Mouse (Mus musculus): ENCODE data around the gene Alb. TPM values are rescaled to one million over a fixed set of nuclear protein-coding genes. Genes with fewer than 3 reads are reported as not detected.

Gene Alb
- 0.16 and 1.0 TPM in 2 replicates for polyA plus RNA-seq (2014; fragmentation: Nextera tagmentation; extraction: Ambion mirVana)

DNA sequence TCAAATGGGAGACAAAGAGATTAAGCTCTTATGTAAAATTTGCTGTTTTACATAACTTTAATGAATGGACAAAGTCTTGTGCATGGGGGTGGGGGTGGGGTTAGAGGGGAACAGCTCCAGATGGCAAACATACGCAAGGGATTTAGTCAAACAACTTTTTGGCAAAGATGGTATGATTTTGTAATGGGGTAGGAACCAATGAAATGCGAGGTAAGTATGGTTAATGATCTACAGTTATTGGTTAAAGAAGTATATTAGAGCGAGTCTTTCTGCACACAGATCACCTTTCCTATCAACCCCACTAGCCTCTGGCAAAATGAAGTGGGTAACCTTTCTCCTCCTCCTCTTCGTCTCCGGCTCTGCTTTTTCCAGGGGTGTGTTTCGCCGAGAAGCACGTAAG, at the start of gene Alb:
TSS of gene Alb (plus strand) at position 279 of the 400 bp plus-strand sequence.
- no peak for DNase-seq (ENCODE audit: low spot score)
- no peak within 1 kb of the TSS for H3K4me3 ChIP-seq (ENCODE audit: low read depth, low read length)

DNA sequence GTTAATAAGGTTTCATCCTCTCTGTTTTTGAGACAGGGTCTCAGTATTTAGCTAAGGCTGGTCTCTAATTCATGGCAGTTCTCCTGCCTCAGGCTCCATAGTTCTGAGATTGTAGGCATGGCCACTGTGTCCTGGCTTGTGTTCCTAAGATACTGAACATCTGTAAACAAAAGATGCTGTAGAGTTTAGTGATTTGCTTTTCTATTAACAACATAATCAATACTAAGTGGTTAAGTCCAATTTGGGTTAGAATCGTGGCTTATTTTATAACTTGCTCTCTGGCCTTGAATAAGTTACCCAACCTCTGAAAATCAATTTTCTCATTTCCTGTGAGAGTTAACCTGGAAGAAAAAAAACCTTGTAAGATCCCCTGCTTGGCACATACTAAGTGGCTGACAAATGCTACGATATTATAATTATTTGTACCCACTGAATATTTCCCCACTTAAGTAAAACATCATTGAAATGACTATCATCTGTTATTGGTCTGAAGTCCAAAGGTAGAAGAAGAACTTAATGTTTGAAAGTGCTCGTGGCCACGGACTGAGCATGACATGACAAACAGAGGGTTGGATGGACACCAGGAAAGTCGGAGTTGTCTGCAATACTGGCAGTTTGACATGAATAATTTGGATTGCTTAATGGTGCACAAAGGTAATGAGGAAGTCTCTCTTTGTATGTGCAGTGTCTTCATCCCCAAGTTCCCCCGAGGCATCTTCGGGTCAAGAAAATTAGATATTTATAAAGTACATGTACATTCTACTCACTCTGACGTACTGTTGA, 46.4 kb upstream of the Alb start:
- Histone ChIP-seq H3K27me3 (replicated peaks; ENCODE audit: control insufficient read depth, insufficient read depth, low read length) (no peaks in the 10 kb centered on the region), H3K9me3 (ENCODE audit: control insufficient read depth, low read length) (no peaks in the 10 kb centered on the region), H3K4me1 (replicated peaks; ENCODE audit: control insufficient read depth, insufficient read depth, low read length) (no peaks in the 10 kb centered on the region; the same call in 1 of the 2 replicates), H3K4me3 (ENCODE audit: low read depth, low read length) (no peak overlapping the region), H3K9ac (ENCODE audit: low read length) (no peak overlapping the region), H3K36me3 (ENCODE audit: control insufficient read depth, insufficient read depth, low read length) (no peaks in the 10 kb centered on the region), H3K27ac (ENCODE audit: low read depth) (no peak overlapping the region), H3K4me2 (ENCODE audit: low read length) (no peak overlapping the region)
- DNase-seq (ENCODE audit: low spot score) (no peak), ATAC-seq (replicated peaks; ENCODE audit: low FRiP score, low TSS enrichment, low read depth) (no peak)
- 58% methylated on average over 8 of the region's 8 CpGs for WGBS

More for the DNA sequence above, at the start of gene Alb:
- Histone ChIP-seq H3K36me3 (ENCODE audit: control insufficient read depth, insufficient read depth, low read length) (no peaks in the 10 kb centered on the region), H3K4me1 (replicated peaks; ENCODE audit: control insufficient read depth, insufficient read depth, low read length) (no peaks in the 10 kb centered on the region), H3K4me2 (ENCODE audit: low read length) (no peak within 1 kb of the TSS), H3K27ac (ENCODE audit: low read depth) (no peak within 1 kb of the TSS), H3K9ac (ENCODE audit: low read length) (no peak within 1 kb of the TSS), H3K27me3 (replicated peaks; ENCODE audit: control insufficient read depth, insufficient read depth, low read length) (no peaks in the 10 kb centered on the region), H3K9me3 (ENCODE audit: control insufficient read depth, low read length) (no peaks in the 10 kb centered on the region)
- 89% methylated on average over 8 of the region's 8 CpGs for WGBS
- ATAC-seq (replicated peaks; ENCODE audit: low FRiP score, low TSS enrichment, low read depth): no peak

DNA sequence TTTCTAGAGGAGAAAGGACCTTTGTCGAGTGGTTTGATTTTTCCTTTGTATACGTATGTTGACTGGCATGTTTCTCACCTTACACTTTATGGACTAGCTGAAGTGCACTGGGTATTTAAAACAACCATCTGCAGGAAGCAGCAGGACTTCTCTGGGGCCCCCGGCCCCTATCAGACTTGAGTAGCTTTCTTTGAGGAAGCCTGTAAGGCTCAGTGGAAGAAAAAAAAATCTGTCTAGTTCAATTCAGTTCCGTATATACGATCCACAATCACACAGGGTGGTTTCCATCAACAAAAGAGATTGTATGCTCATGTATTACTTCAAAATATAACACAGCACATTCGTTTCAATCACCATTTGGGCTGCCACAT, 45.8 kb upstream of the Alb start:
- Histone ChIP-seq H3K9me3 (ENCODE audit: control insufficient read depth, low read length) (no peaks in the 10 kb centered on the region), H3K9ac (ENCODE audit: low read length) (no peak overlapping the region), H3K27ac (ENCODE audit: low read depth) (no peak overlapping the region), H3K4me2 (ENCODE audit: low read length) (no peak overlapping the region), H3K27me3 (replicated peaks; ENCODE audit: control insufficient read depth, insufficient read depth, low read length) (no peaks in the 10 kb centered on the region), H3K4me3 (ENCODE audit: low read depth, low read length) (no peak overlapping the region), H3K4me1 (replicated peaks; ENCODE audit: control insufficient read depth, insufficient read depth, low read length) (no peaks in the 10 kb centered on the region; the same call in 1 of the 2 replicates), H3K36me3 (ENCODE audit: control insufficient read depth, insufficient read depth, low read length) (no peaks in the 10 kb centered on the region)
- ATAC-seq (replicated peaks; ENCODE audit: low FRiP score, low TSS enrichment, low read depth): no peak
- WGBS: 23% methylated on average over 6 of the region's 6 CpGs
- no peak for DNase-seq (ENCODE audit: low spot score)

DNA sequence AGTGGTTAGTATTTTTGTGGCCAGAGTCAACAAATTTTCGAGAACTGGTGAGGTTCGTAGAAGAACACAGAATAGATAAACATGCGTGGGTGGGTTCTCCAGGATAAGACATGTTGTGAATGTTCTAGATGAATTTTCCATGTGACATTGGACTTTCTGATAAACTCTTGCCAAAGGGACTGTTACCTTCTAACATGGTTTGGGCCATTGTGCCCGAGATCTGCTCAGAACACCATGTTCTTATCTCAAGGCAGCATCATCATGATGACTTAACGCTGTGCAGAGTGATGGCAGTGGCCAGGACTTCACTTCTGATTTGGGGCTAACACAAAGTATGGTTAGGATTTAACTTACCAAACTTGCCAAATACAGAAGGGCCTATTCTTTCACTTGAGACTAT, 36.1 kb upstream of the Alb start:
- 76% methylated on average over 5 of the region's 5 CpGs for WGBS

DNA sequence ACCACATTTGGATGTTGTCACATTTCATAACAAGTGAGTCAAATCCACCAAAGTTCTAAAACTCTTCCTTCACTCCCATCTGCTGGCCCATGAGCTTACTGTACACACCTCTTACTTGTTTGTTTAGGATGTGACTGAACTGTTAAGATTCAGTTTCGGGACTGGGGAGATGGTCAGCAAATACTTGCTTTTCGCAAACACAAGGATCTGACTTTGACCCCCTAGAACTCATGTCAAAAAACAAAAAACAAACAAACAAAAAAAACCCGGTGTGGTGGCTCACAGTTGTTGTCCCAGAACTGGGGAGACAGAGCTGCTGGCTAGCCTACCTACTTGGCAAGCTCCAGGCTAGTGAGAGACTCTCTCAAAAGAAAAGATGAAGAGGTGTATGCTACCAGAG, 35.5 kb upstream of the Alb start:
- H3K27ac ChIP-seq (ENCODE audit: low read depth): no peak overlapping the region
- WGBS: 76% methylated on average over 3 of the region's 3 CpGs
- DNase-seq (ENCODE audit: low spot score) (no peak), ATAC-seq (replicated peaks; ENCODE audit: low FRiP score, low TSS enrichment, low read depth) (no peak)
- no peaks in the 10 kb centered on the region for H3K27me3 ChIP-seq (replicated peaks; ENCODE audit: control insufficient read depth, insufficient read depth, low read length)
- no peaks in the 10 kb centered on the region for H3K4me1 ChIP-seq (replicated peaks; ENCODE audit: control insufficient read depth, insufficient read depth, low read length)
- no peak overlapping the region for H3K9ac ChIP-seq (ENCODE audit: low read length)
- no peak overlapping the region for H3K4me3 ChIP-seq (ENCODE audit: low read depth, low read length)
- no peaks in the 10 kb centered on the region for H3K9me3 ChIP-seq (ENCODE audit: control insufficient read depth, low read length)
- H3K36me3 ChIP-seq (ENCODE audit: control insufficient read depth, insufficient read depth, low read length): no peaks in the 10 kb centered on the region
- H3K4me2 ChIP-seq (ENCODE audit: low read length): no peak overlapping the region

More for the DNA sequence above, 36.1 kb upstream of the Alb start:
- H3K4me1 ChIP-seq (replicated peaks; ENCODE audit: control insufficient read depth, insufficient read depth, low read length): no peaks in the 10 kb centered on the region
- H3K36me3 ChIP-seq (ENCODE audit: control insufficient read depth, insufficient read depth, low read length): no peaks in the 10 kb centered on the region
- H3K4me3 ChIP-seq (ENCODE audit: low read depth, low read length): no peak overlapping the region
- no peak overlapping the region for H3K4me2 ChIP-seq (ENCODE audit: low read length)
- no peaks in the 10 kb centered on the region for H3K9me3 ChIP-seq (ENCODE audit: control insufficient read depth, low read length)
- DNase-seq (ENCODE audit: low spot score) (no peak), ATAC-seq (replicated peaks; ENCODE audit: low FRiP score, low TSS enrichment, low read depth) (no peak)
- no peaks in the 10 kb centered on the region for H3K27me3 ChIP-seq (replicated peaks; ENCODE audit: control insufficient read depth, insufficient read depth, low read length)
- H3K27ac ChIP-seq (ENCODE audit: low read depth): no peak overlapping the region
- no peak overlapping the region for H3K9ac ChIP-seq (ENCODE audit: low read length)

DNA sequence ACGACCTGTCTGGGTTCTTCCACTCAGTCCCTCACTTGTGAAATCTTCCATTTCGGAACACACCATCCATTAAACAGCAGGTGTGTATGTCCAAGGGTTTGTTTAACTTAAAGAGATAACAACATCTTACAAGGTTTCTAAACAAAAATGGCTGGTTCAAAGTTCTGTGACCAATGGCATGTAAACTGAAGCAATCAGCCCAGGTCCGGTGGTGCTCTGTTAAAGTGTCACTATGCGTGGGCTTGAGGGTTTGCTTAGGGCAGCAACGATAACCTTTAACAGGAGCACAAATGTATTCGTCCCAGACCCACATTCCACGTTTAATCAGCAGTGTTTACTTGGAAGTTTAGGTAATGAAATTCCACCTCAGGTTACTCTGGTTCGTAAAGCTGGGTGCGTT, 29.6 kb upstream of the Alb start:
- Histone ChIP-seq H3K4me3 (ENCODE audit: low read depth, low read length) (no peak overlapping the region), H3K4me1 (replicated peaks; ENCODE audit: control insufficient read depth, insufficient read depth, low read length) (no peaks in the 10 kb centered on the region), H3K4me2 (ENCODE audit: low read length) (no peak overlapping the region), H3K9ac (ENCODE audit: low read length) (no peak overlapping the region), H3K27me3 (replicated peaks; ENCODE audit: control insufficient read depth, insufficient read depth, low read length) (no peaks in the 10 kb centered on the region), H3K36me3 (ENCODE audit: control insufficient read depth, insufficient read depth, low read length) (no peaks in the 10 kb centered on the region), H3K9me3 (ENCODE audit: control insufficient read depth, low read length) (no peaks in the 10 kb centered on the region), H3K27ac (ENCODE audit: low read depth) (no peak overlapping the region)
- WGBS: 24% methylated on average over 9 of the region's 9 CpGs
- DNase-seq (ENCODE audit: low spot score) (no peak), ATAC-seq (replicated peaks; ENCODE audit: low FRiP score, low TSS enrichment, low read depth) (no peak)

DNA sequence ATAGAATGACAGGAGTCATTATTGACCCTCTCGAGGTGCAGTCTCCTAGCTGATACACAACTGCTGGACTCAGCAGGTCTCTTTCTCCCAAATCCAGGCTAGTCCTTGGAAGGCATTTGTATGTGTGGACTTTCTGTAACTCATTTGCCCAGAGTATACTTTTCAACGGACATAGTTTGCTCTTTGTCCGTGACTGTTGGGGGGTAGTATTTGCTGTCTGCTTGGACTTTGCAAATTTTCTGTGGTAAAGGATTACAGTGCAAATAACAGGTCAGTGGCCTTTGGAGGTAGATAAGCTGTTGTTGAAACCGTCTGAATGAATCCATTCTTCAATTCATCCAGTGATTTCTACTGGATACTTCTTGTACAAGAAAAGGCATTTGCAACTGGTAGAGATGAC, 21.5 kb upstream of the Alb start:
- Histone ChIP-seq H3K4me2 (ENCODE audit: low read length) (no peak overlapping the region), H3K36me3 (ENCODE audit: control insufficient read depth, insufficient read depth, low read length) (no peaks in the 10 kb centered on the region), H3K4me1 (replicated peaks; ENCODE audit: control insufficient read depth, insufficient read depth, low read length) (no peaks in the 10 kb centered on the region; the same call in 1 of the 2 replicates), H3K27ac (ENCODE audit: low read depth) (no peak overlapping the region), H3K4me3 (ENCODE audit: low read depth, low read length) (no peak overlapping the region), H3K9ac (ENCODE audit: low read length) (no peak overlapping the region), H3K27me3 (replicated peaks; ENCODE audit: control insufficient read depth, insufficient read depth, low read length) (no peaks in the 10 kb centered on the region), H3K9me3 (ENCODE audit: control insufficient read depth, low read length) (no peaks in the 10 kb centered on the region)
- WGBS: 70% methylated on average over 4 of the region's 4 CpGs
- no peak for DNase-seq (ENCODE audit: low spot score)
- no peak for ATAC-seq (replicated peaks; ENCODE audit: low FRiP score, low TSS enrichment, low read depth)

DNA sequence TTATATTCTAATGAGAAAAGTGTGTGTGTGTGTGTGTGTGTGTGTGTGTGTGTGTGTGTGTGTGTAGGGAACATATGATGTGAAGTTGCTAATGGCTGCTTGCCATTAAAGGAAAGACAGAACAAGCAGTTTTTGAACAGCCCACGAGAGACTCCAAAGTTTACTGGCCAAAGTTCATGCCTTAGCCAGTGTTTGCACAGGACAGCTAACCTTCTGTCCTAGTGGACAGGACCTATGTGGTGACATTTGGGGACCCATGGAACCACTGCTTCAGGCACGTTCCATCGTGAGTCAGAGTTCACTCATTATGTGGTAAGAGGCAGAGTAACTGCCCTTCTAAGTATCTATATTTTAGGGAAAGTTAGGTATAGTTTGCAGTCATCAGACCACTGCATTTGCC, 13.1 kb upstream of the Alb start:
- Histone ChIP-seq H3K4me3 (ENCODE audit: low read depth, low read length) (no peak overlapping the region), H3K9me3 (ENCODE audit: control insufficient read depth, low read length) (no peaks in the 10 kb centered on the region), H3K4me1 (replicated peaks; ENCODE audit: control insufficient read depth, insufficient read depth, low read length) (no peaks in the 10 kb centered on the region), H3K36me3 (ENCODE audit: control insufficient read depth, insufficient read depth, low read length) (no peaks in the 10 kb centered on the region), H3K9ac (ENCODE audit: low read length) (no peak overlapping the region), H3K27me3 (replicated peaks; ENCODE audit: control insufficient read depth, insufficient read depth, low read length) (no peaks in the 10 kb centered on the region), H3K4me2 (ENCODE audit: low read length) (no peak overlapping the region), H3K27ac (ENCODE audit: low read depth) (no peak overlapping the region)
- DNase-seq (ENCODE audit: low spot score) (no peak), ATAC-seq (replicated peaks; ENCODE audit: low FRiP score, low TSS enrichment, low read depth) (no peak)
- 76% methylated on average over 3 of the region's 3 CpGs for WGBS

DNA sequence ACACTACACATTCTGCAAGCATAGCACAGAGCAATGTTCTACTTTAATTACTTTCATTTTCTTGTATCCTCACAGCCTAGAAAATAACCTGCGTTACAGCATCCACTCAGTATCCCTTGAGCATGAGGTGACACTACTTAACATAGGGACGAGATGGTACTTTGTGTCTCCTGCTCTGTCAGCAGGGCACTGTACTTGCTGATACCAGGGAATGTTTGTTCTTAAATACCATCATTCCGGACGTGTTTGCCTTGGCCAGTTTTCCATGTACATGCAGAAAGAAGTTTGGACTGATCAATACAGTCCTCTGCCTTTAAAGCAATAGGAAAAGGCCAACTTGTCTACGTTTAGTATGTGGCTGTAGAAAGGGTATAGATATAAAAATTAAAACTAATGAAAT, 10.7 kb upstream of the Alb start:
- Histone ChIP-seq H3K27ac (ENCODE audit: low read depth) (no peak overlapping the region), H3K4me3 (ENCODE audit: low read depth, low read length) (no peak overlapping the region), H3K9ac (ENCODE audit: low read length) (no peak overlapping the region), H3K27me3 (replicated peaks; ENCODE audit: control insufficient read depth, insufficient read depth, low read length) (no peaks in the 10 kb centered on the region), H3K4me2 (ENCODE audit: low read length) (no peak overlapping the region), H3K9me3 (ENCODE audit: control insufficient read depth, low read length) (no peaks in the 10 kb centered on the region), H3K4me1 (replicated peaks; ENCODE audit: control insufficient read depth, insufficient read depth, low read length) (no peaks in the 10 kb centered on the region), H3K36me3 (ENCODE audit: control insufficient read depth, insufficient read depth, low read length) (no peaks in the 10 kb centered on the region)
- DNase-seq (ENCODE audit: low spot score) (no peak), ATAC-seq (replicated peaks; ENCODE audit: low FRiP score, low TSS enrichment, low read depth) (no peak)
- 77% methylated on average over 5 of the region's 5 CpGs for WGBS

Measured in intestine, embryonic 14.5 days (tissue).